Mouse (Mus musculus): ENCODE data around the gene Tbck.

The Tbck gene

GRCm38 (mm10) chr3:132766033-132766726 is 82.2 kb downstream of the Tbck start:
- DNase-seq, result no peak

GRCm38 (mm10) chr3:132772054-132772453 is 88.1 kb downstream of the Tbck start:
- no peak for DNase-seq

GRCm38 (mm10) chr3:132776686-132777085 is 92.7 kb downstream of the Tbck start:
- no peak for DNase-seq

GRCm38 (mm10) chr3:132781103-132781502 is 97.2 kb downstream of the Tbck start:
- no peak for DNase-seq

- DNase-seq, result no peak
These were observed 99.1 kb downstream of the Tbck start for GRCm38 (mm10) chr3:132783087-132783486.

- no peak for DNase-seq
These were observed 100.8 kb downstream of the Tbck start for GRCm38 (mm10) chr3:132784732-132785131.

GRCm38 (mm10) chr3:132786690-132787089 is 102.7 kb downstream of the Tbck start:
- no peak for DNase-seq

- DNase-seq, result no peak
These were observed 103.8 kb downstream of the Tbck start for GRCm38 (mm10) chr3:132787775-132788174.

GRCm38 (mm10) chr3:132791140-132791539 is 107.2 kb downstream of the Tbck start:
- no peak for DNase-seq

- DNase-seq, result no peak
These were observed 116.3 kb downstream of the Tbck start for GRCm38 (mm10) chr3:132800196-132800595.

GRCm38 (mm10) chr3:132801910-132802309 is 118.0 kb downstream of the Tbck start:
- no peak for DNase-seq

- DNase-seq, result no peak
These were observed 124.1 kb downstream of the Tbck start for GRCm38 (mm10) chr3:132807888-132808579.

- no peak for DNase-seq
These were observed 125.0 kb downstream of the Tbck start for GRCm38 (mm10) chr3:132808951-132809350.

- DNase-seq, result no peak
These were observed 127.8 kb downstream of the Tbck start for GRCm38 (mm10) chr3:132811791-132812190.

GRCm38 (mm10) chr3:132812356-132812755 is 128.4 kb downstream of the Tbck start:
- no peak for DNase-seq

- DNase-seq, result no peak
These were observed 129.2 kb downstream of the Tbck start for GRCm38 (mm10) chr3:132813147-132813546.

- no peak for DNase-seq
These were observed 130.0 kb downstream of the Tbck start for GRCm38 (mm10) chr3:132813706-132814497.

GRCm38 (mm10) chr3:132814791-132815496 is 131.0 kb downstream of the Tbck start:
- no peak for DNase-seq

- no peak for DNase-seq
These were observed 131.8 kb downstream of the Tbck start for GRCm38 (mm10) chr3:132815497-132816326.

- DNase-seq, result no peak
These were observed 135.5 kb downstream of the Tbck start for GRCm38 (mm10) chr3:132819408-132819807.

GRCm38 (mm10) chr3:132831179-132831873 is 147.4 kb downstream of the Tbck start:
- DNase-seq, result no peak
